Mouse (Mus musculus): ENCODE results near the gene Cux1. TPM values are rescaled to one million over a fixed set of nuclear protein-coding genes. Genes with fewer than 3 reads are reported as not detected.
"Not testable (repeated sequence)": the region's sequence is repeated elsewhere in the genome, so short reads cannot be mapped to it uniquely, and the experiment has no call there.

Gene Cux1
- polyA plus RNA-seq, 1 experiment from 2014 or later: 117 TPM

DNA sequence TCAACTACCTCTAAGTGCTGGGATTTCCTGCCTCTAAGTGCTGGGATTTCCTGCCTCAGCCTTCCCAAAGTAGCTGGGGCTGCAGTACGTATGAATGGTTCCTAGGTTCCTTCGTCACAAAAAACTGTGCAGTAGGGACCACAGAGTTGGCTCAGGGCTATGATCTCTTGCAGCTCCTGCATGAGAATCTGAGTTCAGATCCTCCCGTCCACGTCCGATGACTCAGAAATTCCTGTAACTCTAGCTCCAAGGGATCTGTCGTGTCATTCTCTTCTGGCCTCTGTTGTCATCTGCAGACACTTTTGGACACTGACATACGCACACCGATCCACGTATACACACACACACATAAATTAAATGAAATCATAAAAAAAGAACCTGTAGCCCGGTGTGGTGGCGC is 354.6 kb downstream of the Cux1 start:
- H3K36me3 ChIP-seq (ENCODE audit: control insufficient read depth, insufficient read depth, low read length): no peaks in the 10 kb centered on the region
- no peak for ATAC-seq (ENCODE audit: low read depth)
- WGBS: 86% methylated on average over 11 of the region's 11 CpGs
- no peaks in the 10 kb centered on the region for H3K4me1 ChIP-seq (replicated peaks; ENCODE audit: control insufficient read depth, insufficient read depth, low read length)
- no peak overlapping the region for H3K4me2 ChIP-seq (ENCODE audit: low read depth, low read length)
- no peaks in the 10 kb centered on the region for H3K27me3 ChIP-seq (ENCODE audit: control insufficient read depth, insufficient read depth, low read depth, low read length)
- H3K9ac ChIP-seq (ENCODE audit: low read length): no peak overlapping the region
- H3K27ac ChIP-seq (ENCODE audit: low read length): no peak overlapping the region
- H3K9me3 ChIP-seq (ENCODE audit: control insufficient read depth, low read length): no peaks in the 10 kb centered on the region
- H3K4me3 ChIP-seq (ENCODE audit: low read length): no peak overlapping the region

DNA sequence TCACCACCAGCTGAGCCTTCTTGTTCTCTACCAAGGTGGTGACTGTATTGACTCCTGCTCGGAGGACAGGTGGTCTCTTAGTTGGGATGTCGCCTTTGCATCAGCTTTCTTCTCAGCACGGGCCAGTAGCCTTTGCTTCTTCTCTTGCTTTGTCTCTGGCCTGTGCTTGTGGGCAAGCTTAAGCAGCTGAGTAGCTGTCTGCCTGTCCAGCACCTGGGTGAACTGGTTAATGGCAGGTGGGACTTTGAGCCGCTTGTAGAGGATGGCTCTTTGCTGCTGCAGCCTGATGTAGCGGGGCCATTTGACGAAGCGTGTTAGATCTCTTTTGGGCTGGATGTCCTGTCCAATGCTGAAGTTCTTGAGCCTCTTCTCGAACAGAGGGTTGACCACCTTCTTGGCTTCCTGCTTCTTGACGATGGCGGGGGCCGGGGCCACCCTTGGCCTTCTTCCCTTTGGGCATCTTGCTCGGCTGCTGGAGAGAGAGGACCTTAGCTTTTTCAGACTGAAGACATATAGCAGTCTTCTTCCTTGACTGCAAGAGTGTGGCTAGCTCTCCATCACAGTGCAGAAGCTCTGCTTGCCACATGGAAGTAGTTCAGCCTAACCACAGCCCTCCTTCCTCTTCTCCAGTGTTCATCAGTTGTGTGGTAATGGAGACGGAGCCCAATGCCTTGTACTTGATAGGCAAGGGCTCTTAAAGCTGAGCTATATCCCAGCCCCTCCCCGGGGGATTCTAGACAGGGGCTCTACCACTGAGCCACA is 355.8 kb downstream of the Cux1 start:
- not testable (repeated sequence) for ATAC-seq (ENCODE audit: low read depth)

DNA sequence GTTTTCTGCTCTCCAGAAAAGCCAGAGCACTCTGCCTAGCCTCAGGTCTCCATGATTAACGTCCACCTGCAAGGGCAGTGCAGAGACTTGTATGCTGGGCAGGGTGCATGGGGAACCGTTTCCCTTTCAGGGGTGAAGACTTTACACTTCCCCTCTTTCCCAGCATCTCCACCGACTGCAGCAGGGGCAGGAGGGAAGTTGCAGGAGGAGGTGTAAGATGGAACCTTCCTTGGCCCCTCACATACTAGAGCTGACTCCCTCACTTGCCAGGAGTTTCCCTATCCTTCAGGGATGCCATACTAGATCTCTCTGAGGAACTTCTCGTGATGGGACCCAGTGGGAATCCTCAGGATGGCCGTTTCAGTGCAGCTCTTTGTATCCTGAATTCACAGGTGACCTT is 356.7 kb downstream of the Cux1 start:
- no peaks in the 10 kb centered on the region for H3K27me3 ChIP-seq (ENCODE audit: control insufficient read depth, insufficient read depth, low read depth, low read length)
- H3K4me1 ChIP-seq (replicated peaks; ENCODE audit: control insufficient read depth, insufficient read depth, low read length): no peaks in the 10 kb centered on the region
- no peak for ATAC-seq (ENCODE audit: low read depth)
- H3K36me3 ChIP-seq (ENCODE audit: control insufficient read depth, insufficient read depth, low read length): no peaks in the 10 kb centered on the region
- H3K9me3 ChIP-seq (ENCODE audit: control insufficient read depth, low read length): no peaks in the 10 kb centered on the region
- no peak overlapping the region for H3K27ac ChIP-seq (ENCODE audit: low read length)
- H3K4me3 ChIP-seq (ENCODE audit: low read length): no peak overlapping the region
- WGBS: 62% methylated on average over 5 of the region's 5 CpGs
- no peak overlapping the region for H3K9ac ChIP-seq (ENCODE audit: low read length)
- no peak overlapping the region for H3K4me2 ChIP-seq (ENCODE audit: low read depth, low read length)

More for the DNA sequence above, 355.8 kb downstream of the Cux1 start:
- H3K27me3 ChIP-seq (ENCODE audit: control insufficient read depth, insufficient read depth, low read depth, low read length); H3K9ac ChIP-seq (ENCODE audit: low read length); H3K4me2 ChIP-seq (ENCODE audit: low read depth, low read length); H3K4me1 ChIP-seq (replicated peaks; ENCODE audit: control insufficient read depth, insufficient read depth, low read length); H3K27ac ChIP-seq (ENCODE audit: low read length); H3K4me3 ChIP-seq (ENCODE audit: low read length); H3K9me3 ChIP-seq (ENCODE audit: control insufficient read depth, low read length); H3K36me3 ChIP-seq (ENCODE audit: control insufficient read depth, insufficient read depth, low read length): not testable (repeated sequence)
- 88% methylated on average over 14 of the region's 14 CpGs for WGBS

DNA sequence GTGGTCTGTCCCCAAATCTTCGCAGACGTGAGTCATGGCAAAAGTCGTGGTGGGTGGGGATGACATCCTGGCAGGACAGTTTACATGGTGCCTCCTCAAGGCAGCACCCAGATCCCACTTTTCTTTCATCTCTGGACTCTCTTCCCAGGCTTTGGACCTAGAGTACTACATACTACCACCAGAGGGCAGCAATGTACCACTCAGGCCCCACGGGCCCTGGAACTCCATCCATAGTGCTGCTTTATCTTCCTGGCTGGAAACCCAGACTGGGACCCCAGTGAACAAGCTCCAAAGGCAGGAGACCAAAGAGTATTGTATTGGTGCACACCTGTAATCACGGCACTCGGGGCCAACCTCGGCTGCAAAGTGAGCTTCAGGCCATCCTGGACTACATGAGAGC is 365.5 kb downstream of the Cux1 start:
- peak; percentile 43; the same call in 1 of the 2 replicates for ATAC-seq (ENCODE audit: low read depth)
- no peak overlapping the region for H3K9ac ChIP-seq (ENCODE audit: low read length)
- WGBS: 24% methylated on average over 7 of the region's 7 CpGs
- no peak overlapping the region for H3K4me3 ChIP-seq (ENCODE audit: low read length)
- no peaks in the 10 kb centered on the region for H3K9me3 ChIP-seq (ENCODE audit: control insufficient read depth, low read length)
- H3K36me3 ChIP-seq (ENCODE audit: control insufficient read depth, insufficient read depth, low read length): no peaks in the 10 kb centered on the region
- no peak overlapping the region for H3K27ac ChIP-seq (ENCODE audit: low read length)
- peaks cover 9% of the 10 kb centered on the region for H3K4me1 ChIP-seq (replicated peaks; ENCODE audit: control insufficient read depth, insufficient read depth, low read length)
- no peaks in the 10 kb centered on the region for H3K27me3 ChIP-seq (ENCODE audit: control insufficient read depth, insufficient read depth, low read depth, low read length)
- H3K4me2 ChIP-seq (ENCODE audit: low read depth, low read length): no peak overlapping the region

DNA sequence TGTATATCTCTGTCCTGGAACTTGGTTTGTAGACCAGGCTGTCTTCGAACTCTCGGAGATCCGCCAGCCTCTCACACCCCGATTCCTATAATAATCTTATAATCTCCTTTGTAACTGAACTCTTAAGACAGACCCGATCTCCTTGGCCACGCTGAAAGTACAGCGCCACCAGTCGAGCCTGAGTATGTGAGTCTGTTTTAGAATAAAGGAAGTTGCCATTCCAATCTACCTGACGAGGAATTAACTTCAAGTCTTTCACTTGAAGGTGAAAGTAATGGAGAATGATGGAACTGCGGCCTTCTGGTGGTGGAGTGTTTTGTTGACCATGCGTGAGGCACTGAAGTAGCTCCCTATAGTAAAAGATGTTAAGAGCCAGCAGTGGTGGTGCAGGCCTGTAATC is 367.8 kb downstream of the Cux1 start:
- no peaks in the 10 kb centered on the region for H3K27me3 ChIP-seq (ENCODE audit: control insufficient read depth, insufficient read depth, low read depth, low read length)
- no peak for ATAC-seq (ENCODE audit: low read depth)
- H3K4me3 ChIP-seq (ENCODE audit: low read length): peak overlapping the region; percentile 97
- no peak overlapping the region for H3K27ac ChIP-seq (ENCODE audit: low read length)
- H3K4me1 ChIP-seq (replicated peaks; ENCODE audit: control insufficient read depth, insufficient read depth, low read length): peaks cover 9% of the 10 kb centered on the region
- 24% methylated on average over 11 of the region's 11 CpGs for WGBS
- H3K9me3 ChIP-seq (ENCODE audit: control insufficient read depth, low read length): no peaks in the 10 kb centered on the region
- H3K9ac ChIP-seq (ENCODE audit: low read length): peak overlapping the region; percentile 93
- peak overlapping the region; percentile 62 for H3K4me2 ChIP-seq (ENCODE audit: low read depth, low read length)
- H3K36me3 ChIP-seq (ENCODE audit: control insufficient read depth, insufficient read depth, low read length): peaks cover 20% of the 10 kb centered on the region

DNA sequence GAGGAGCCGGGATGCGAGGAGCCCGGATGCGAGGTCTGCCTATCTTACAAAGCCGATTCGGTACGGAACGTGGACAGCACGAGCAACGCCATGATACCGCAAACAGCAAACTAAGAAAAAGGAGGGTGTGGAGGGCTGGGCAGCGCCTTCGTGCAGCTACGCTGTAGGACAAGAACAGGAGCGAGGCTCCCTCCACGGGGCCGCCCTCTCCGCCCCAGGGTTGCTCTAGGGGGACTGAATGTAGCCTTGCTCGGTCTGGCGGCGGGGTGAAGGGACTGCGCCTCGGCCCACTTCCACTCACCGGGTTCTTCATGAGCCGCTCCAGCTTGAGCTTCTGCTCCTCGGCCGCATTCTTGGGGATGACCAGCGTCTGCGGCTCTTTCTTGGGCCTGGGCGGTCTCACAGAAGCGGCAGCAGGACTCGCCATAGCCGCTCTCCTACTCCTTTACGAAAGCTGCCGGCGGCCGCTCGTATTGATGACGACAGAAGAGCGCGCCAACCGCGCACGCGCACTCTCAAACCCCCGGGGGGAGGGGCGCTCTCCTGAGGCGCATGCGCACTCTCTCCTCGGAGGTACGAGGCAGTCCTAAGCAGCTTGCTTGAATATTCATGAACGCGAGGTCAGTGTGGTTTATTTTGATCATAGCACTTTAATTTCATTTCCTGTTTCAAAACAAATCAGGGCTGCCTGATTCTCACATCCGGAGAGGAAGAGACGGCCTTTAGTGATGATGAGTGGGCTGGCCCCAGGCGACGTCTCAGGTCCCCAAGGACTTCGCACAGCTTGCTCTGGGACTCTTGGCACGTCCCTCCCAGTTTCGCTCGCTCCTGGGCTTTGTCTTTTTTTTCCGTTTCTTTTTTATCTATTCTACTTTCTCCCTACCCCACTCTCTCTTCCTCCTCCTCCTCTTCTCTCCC is 368.6 kb downstream of the Cux1 start, which contains the start of gene Prkrip1:
TSS of gene Prkrip1 (minus strand) at position 490 of the 918 bp plus-strand sequence.
- no peaks in the 10 kb centered on the region for H3K27me3 ChIP-seq (ENCODE audit: control insufficient read depth, insufficient read depth, low read depth, low read length)
- peak within 1 kb of the TSS; percentile 93 for H3K9ac ChIP-seq (ENCODE audit: low read length)
- peak; percentile 92 for ATAC-seq (ENCODE audit: low read depth)
- WGBS: under 1% methylated on average over 61 of the region's 62 CpGs
- peaks cover 9% of the 10 kb centered on the region for H3K4me1 ChIP-seq (replicated peaks; ENCODE audit: control insufficient read depth, insufficient read depth, low read length)
- peak within 1 kb of the TSS; percentile 93 for H3K4me2 ChIP-seq (ENCODE audit: low read depth, low read length)
- H3K9me3 ChIP-seq (ENCODE audit: control insufficient read depth, low read length): no peaks in the 10 kb centered on the region
- peaks cover 28% of the 10 kb centered on the region for H3K36me3 ChIP-seq (ENCODE audit: control insufficient read depth, insufficient read depth, low read length)
- peak within 1 kb of the TSS; percentile 97 for H3K4me3 ChIP-seq (ENCODE audit: low read length)
- peak within 1 kb of the TSS; percentile 84 for H3K27ac ChIP-seq (ENCODE audit: low read length)

Small RNAs within 50 kb of the gene (microRNA-seq; reads per million reads assigned to microRNA genes)
- not detected for gene Mir721

Other genes with a start within 250 kb of the Cux1 start
- 1.4 TPM in 1 of 2 replicates, not detected in the other for gene Myl10, start 125.7 kb upstream of the Cux1 start, polyA plus RNA-seq (2015; fragmentation: Nextera tagmentation; extraction: Ambion mirVana)

All from lung, embryonic 16.5 days (tissue).